Comparison of ENCODE assay signal across 11 mouse cellular contexts in genomic region chr8:71383396-71383795, GRCm38 (mm10). TPM values are rescaled to one million over a fixed set of nuclear protein-coding genes. Genes with fewer than 3 reads are reported as not detected.
DNase-seq lines count a peak whose midpoint lies in the region; ATAC-seq lines count a peak whose summit lies in the region.
"Had no signal": no experiment of that assay in that cellular context is flagged by ENCODE, and none has a peak within 500 bp of the region (broad histone marks: within the 10 kb centered on the region; RNA-seq: fewer than 3 reads in every experiment).

No protein-coding gene starts in this region.

- H3K27ac ChIP-seq in hindbrain, embryonic 11.5 days (ENCODE audit: low read depth, low read length) = peak overlapping the region; percentile 92
- H3K27ac ChIP-seq in hindbrain, embryonic 13.5 days = no peak overlapping the region
- peak overlapping the region; percentile 91; the same call in 1 of the 2 replicates for H3K27ac ChIP-seq in embryonic facial prominence, embryonic 12.5 days
- peak overlapping the region; percentile 98 for H3K27ac ChIP-seq in limb, embryonic 10.5 days
- H3K27ac ChIP-seq in neural tube, embryonic 15.5 days (replicated peaks) = no peak overlapping the region
- H3K27ac ChIP-seq: macrophage had no signal

- H3K36me3 ChIP-seq in hindbrain, embryonic 11.5 days (ENCODE audit: control insufficient read depth, insufficient read depth, low read length) = no peaks in the 10 kb centered on the region
- H3K36me3 ChIP-seq in hindbrain, embryonic 13.5 days = no peaks in the 10 kb centered on the region
- no peaks in the 10 kb centered on the region for H3K36me3 ChIP-seq in embryonic facial prominence, embryonic 12.5 days
- peaks cover 7% of the 10 kb centered on the region for H3K36me3 ChIP-seq in limb, embryonic 10.5 days
- no peaks in the 10 kb centered on the region for H3K36me3 ChIP-seq in neural tube, embryonic 15.5 days

- WGBS in hindbrain, embryonic 11.5 days = 4% methylated on average over 10 of the region's 12 CpGs
- 13% methylated on average over 11 of the region's 12 CpGs for WGBS in hindbrain, embryonic 13.5 days
- 12% methylated on average over 12 of the region's 12 CpGs for WGBS in embryonic facial prominence, embryonic 12.5 days
- 24% methylated on average over 12 of the region's 12 CpGs for WGBS in limb, embryonic 10.5 days
- WGBS in neural tube, embryonic 15.5 days = 14% methylated on average over 12 of the region's 12 CpGs

- no peak overlapping the region for H3K9ac ChIP-seq in hindbrain, embryonic 11.5 days (ENCODE audit: low read depth, low read length)
- H3K9ac ChIP-seq in hindbrain, embryonic 13.5 days = no peak overlapping the region
- H3K9ac ChIP-seq in embryonic facial prominence, embryonic 12.5 days = 0 out of 2 replicates have a peak overlapping the region, but pooled peaks have one; percentile 24
- H3K9ac ChIP-seq in neural tube, embryonic 15.5 days (replicated peaks) = no peak overlapping the region

- peaks cover 22% of the 10 kb centered on the region for H3K4me1 ChIP-seq in hindbrain, embryonic 11.5 days (replicated peaks; ENCODE audit: control insufficient read depth, insufficient read depth, low read length)
- peaks cover 47% of the 10 kb centered on the region for H3K4me1 ChIP-seq in hindbrain, embryonic 13.5 days (replicated peaks)
- peaks cover 25% of the 10 kb centered on the region for H3K4me1 ChIP-seq in embryonic facial prominence, embryonic 12.5 days
- H3K4me1 ChIP-seq in limb, embryonic 10.5 days = peaks cover 46% of the 10 kb centered on the region
- H3K4me1 ChIP-seq in neural tube, embryonic 15.5 days = peaks cover 38% of the 10 kb centered on the region

- no peak for ATAC-seq in hindbrain, embryonic 11.5 days (ENCODE audit: low FRiP score)
- ATAC-seq in hindbrain, embryonic 13.5 days (ENCODE audit: low FRiP score) = no peak
- no peak for ATAC-seq in embryonic facial prominence, embryonic 12.5 days (ENCODE audit: insufficient number of reproducible peaks, insufficient read depth, low FRiP score, low TSS enrichment)
- ATAC-seq in neural tube, embryonic 15.5 days (ENCODE audit: low FRiP score) = no peak

- intact Hi-C loops in left cerebral cortex, postnatal 4 days (cut with DNase I) = no loop called here

- no peak overlapping the region for H3K4me2 ChIP-seq in hindbrain, embryonic 11.5 days (replicated peaks; ENCODE audit: low read depth, low read length)
- no peak overlapping the region for H3K4me2 ChIP-seq in hindbrain, embryonic 13.5 days
- H3K4me2 ChIP-seq in embryonic facial prominence, embryonic 12.5 days (replicated peaks) = no peak overlapping the region
- 0 out of 2 replicates have a peak overlapping the region, but pooled peaks have one; percentile 99 for H3K4me2 ChIP-seq in neural tube, embryonic 15.5 days

- H3K27me3 ChIP-seq in hindbrain, embryonic 11.5 days (ENCODE audit: control insufficient read depth, insufficient read depth, low read length) = no peaks in the 10 kb centered on the region
- no peaks in the 10 kb centered on the region for H3K27me3 ChIP-seq in hindbrain, embryonic 13.5 days
- no peaks in the 10 kb centered on the region for H3K27me3 ChIP-seq in embryonic facial prominence, embryonic 12.5 days
- H3K27me3 ChIP-seq in limb, embryonic 10.5 days (ENCODE audit: low read depth, poor library complexity, severe bottlenecking) = no peaks in the 10 kb centered on the region
- no peaks in the 10 kb centered on the region for H3K27me3 ChIP-seq in neural tube, embryonic 15.5 days (replicated peaks)
- H3K27me3 ChIP-seq: heart, embryonic 12.5 days; Patski had no signal

- no peak for DNase-seq in hindbrain, embryonic 11.5 days (ENCODE audit: low spot score)
- DNase-seq in limb, embryonic 10.5 days (ENCODE audit: low spot score) = no peak
- DNase-seq in ovary, adult 18-20 months (ENCODE audit: low spot score) = no peak
- no peak for DNase-seq in testis, postnatal 10 days (ENCODE audit: low spot score)
- no peak for DNase-seq in left cerebral cortex, postnatal 4 days

- H3K9me3 ChIP-seq in hindbrain, embryonic 11.5 days (ENCODE audit: control insufficient read depth, low read length) = no peaks in the 10 kb centered on the region
- no peaks in the 10 kb centered on the region for H3K9me3 ChIP-seq in hindbrain, embryonic 13.5 days
- no peaks in the 10 kb centered on the region for H3K9me3 ChIP-seq in embryonic facial prominence, embryonic 12.5 days
- no peaks in the 10 kb centered on the region for H3K9me3 ChIP-seq in limb, embryonic 10.5 days (replicated peaks)
- H3K9me3 ChIP-seq in neural tube, embryonic 15.5 days (replicated peaks) = no peaks in the 10 kb centered on the region
- H3K9me3 ChIP-seq: heart, embryonic 12.5 days had no signal

- no peak overlapping the region for H3K4me3 ChIP-seq in hindbrain, embryonic 11.5 days (ENCODE audit: low read depth, low read length)
- no peak overlapping the region for H3K4me3 ChIP-seq in hindbrain, embryonic 13.5 days
- no peak overlapping the region for H3K4me3 ChIP-seq in embryonic facial prominence, embryonic 12.5 days
- no peak overlapping the region for H3K4me3 ChIP-seq in limb, embryonic 10.5 days
- no peak overlapping the region for H3K4me3 ChIP-seq in neural tube, embryonic 15.5 days (replicated peaks)

RNA-seq across cellular contexts. Expression of gene Nr2f6, which starts 1.6 kb away (rescaled TPM):
- polyA plus RNA-seq in hindbrain, embryonic 11.5 days (2014; fragmentation: Nextera tagmentation; extraction: Ambion mirVana) = 69.5 and 78.3 TPM in 2 replicates
- 20.2 and 21.3 TPM in 2 replicates for polyA plus RNA-seq in hindbrain, embryonic 13.5 days (2015; fragmentation: Nextera tagmentation; extraction: Ambion mirVana)
- 71.0 and 72.7 TPM in 2 replicates for polyA plus RNA-seq in embryonic facial prominence, embryonic 12.5 days (2016; fragmentation: Nextera tagmentation; extraction: Ambion mirVana)
- polyA plus RNA-seq in limb, embryonic 10.5 days (2016; fragmentation: Nextera tagmentation; extraction: Ambion mirVana) = 77.4 and 87.2 TPM in 2 replicates
- polyA plus RNA-seq in neural tube, embryonic 15.5 days (2015; fragmentation: Nextera tagmentation; extraction: Ambion mirVana) = 28.6 and 34.9 TPM in 2 replicates
- total RNA-seq in left cerebral cortex, postnatal 4 days (2021) = 10 to 100 TPM; 32.2 to 33.1 TPM

RNA-seq across cellular contexts. Expression of gene Ushbp1, which starts 12.2 kb away (rescaled TPM):
- 2.9 and 3.6 TPM in 2 replicates for polyA plus RNA-seq in hindbrain, embryonic 11.5 days (2014; fragmentation: Nextera tagmentation; extraction: Ambion mirVana)
- polyA plus RNA-seq in hindbrain, embryonic 13.5 days (2015; fragmentation: Nextera tagmentation; extraction: Ambion mirVana) = 6.2 and 7.1 TPM in 2 replicates
- polyA plus RNA-seq in embryonic facial prominence, embryonic 12.5 days (2016; fragmentation: Nextera tagmentation; extraction: Ambion mirVana) = 8.6 and 8.9 TPM in 2 replicates
- 6.6 and 6.9 TPM in 2 replicates for polyA plus RNA-seq in limb, embryonic 10.5 days (2016; fragmentation: Nextera tagmentation; extraction: Ambion mirVana)
- polyA plus RNA-seq in neural tube, embryonic 15.5 days (2015; fragmentation: Nextera tagmentation; extraction: Ambion mirVana) = 7.0 and 9.8 TPM in 2 replicates
- 1 to 10 TPM; 6.5 TPM for total RNA-seq in left cerebral cortex, postnatal 4 days (2021)
- polyA plus RNA-seq: macrophage had no signal

RNA-seq across cellular contexts. Expression of gene Ocel1, which starts 12.3 kb away (rescaled TPM):
- polyA plus RNA-seq in hindbrain, embryonic 11.5 days (2014; fragmentation: Nextera tagmentation; extraction: Ambion mirVana) = 3.0 and 3.7 TPM in 2 replicates
- polyA plus RNA-seq in hindbrain, embryonic 13.5 days (2015; fragmentation: Nextera tagmentation; extraction: Ambion mirVana) = 4.6 and 6.2 TPM in 2 replicates
- polyA plus RNA-seq in embryonic facial prominence, embryonic 12.5 days (2016; fragmentation: Nextera tagmentation; extraction: Ambion mirVana) = 5.4 and 5.6 TPM in 2 replicates
- 4.3 and 5.4 TPM in 2 replicates for polyA plus RNA-seq in limb, embryonic 10.5 days (2016; fragmentation: Nextera tagmentation; extraction: Ambion mirVana)
- polyA plus RNA-seq in neural tube, embryonic 15.5 days (2015; fragmentation: Nextera tagmentation; extraction: Ambion mirVana) = 5.6 and 9.2 TPM in 2 replicates
- 10 to 100 TPM; 17.9 to 18.5 TPM for total RNA-seq in left cerebral cortex, postnatal 4 days (2021)

RNA-seq across cellular contexts. Expression of gene Babam1, which starts 13.3 kb away (rescaled TPM):
- 102 and 106 TPM in 2 replicates for polyA plus RNA-seq in hindbrain, embryonic 11.5 days (2014; fragmentation: Nextera tagmentation; extraction: Ambion mirVana)
- 83.3 and 90.9 TPM in 2 replicates for polyA plus RNA-seq in hindbrain, embryonic 13.5 days (2015; fragmentation: Nextera tagmentation; extraction: Ambion mirVana)
- 99.6 and 103 TPM in 2 replicates for polyA plus RNA-seq in embryonic facial prominence, embryonic 12.5 days (2016; fragmentation: Nextera tagmentation; extraction: Ambion mirVana)
- polyA plus RNA-seq in limb, embryonic 10.5 days (2016; fragmentation: Nextera tagmentation; extraction: Ambion mirVana) = 123 and 131 TPM in 2 replicates
- polyA plus RNA-seq in neural tube, embryonic 15.5 days (2015; fragmentation: Nextera tagmentation; extraction: Ambion mirVana) = 96.0 and 96.1 TPM in 2 replicates
- 10 to 100 TPM; 75.8 to 88.0 TPM for total RNA-seq in left cerebral cortex, postnatal 4 days (2021)

RNA-seq across cellular contexts. Expression of gene Use1, which starts 16.7 kb away (rescaled TPM):
- polyA plus RNA-seq in hindbrain, embryonic 11.5 days (2014; fragmentation: Nextera tagmentation; extraction: Ambion mirVana) = 77.8 and 78.6 TPM in 2 replicates
- 109 and 112 TPM in 2 replicates for polyA plus RNA-seq in hindbrain, embryonic 13.5 days (2015; fragmentation: Nextera tagmentation; extraction: Ambion mirVana)
- polyA plus RNA-seq in embryonic facial prominence, embryonic 12.5 days (2016; fragmentation: Nextera tagmentation; extraction: Ambion mirVana) = 85.4 and 89.2 TPM in 2 replicates
- 92.4 and 95.0 TPM in 2 replicates for polyA plus RNA-seq in limb, embryonic 10.5 days (2016; fragmentation: Nextera tagmentation; extraction: Ambion mirVana)
- polyA plus RNA-seq in neural tube, embryonic 15.5 days (2015; fragmentation: Nextera tagmentation; extraction: Ambion mirVana) = 121 and 122 TPM in 2 replicates
- 100 to 1,000 TPM; 116 to 117 TPM for total RNA-seq in left cerebral cortex, postnatal 4 days (2021)

Comparison
In these comparisons a context has a peak if more than half of its experiments do, and no peak if none do; other contexts are left out.
1. H3K27ac ChIP-seq: peak in hindbrain, embryonic 11.5 days (single experiment), embryonic facial prominence, embryonic 12.5 days (single experiment) and limb, embryonic 10.5 days (single experiment); none in hindbrain, embryonic 13.5 days (single experiment) and neural tube, embryonic 15.5 days (single experiment).